Mouse (Mus musculus) spleen, postnatal 10 days (tissue): ENCODE measurements around the gene Ryr2.
"Not testable (repeated sequence)": the region's sequence is repeated elsewhere in the genome, so short reads cannot be mapped to it uniquely, and the experiment has no call there.

Source experiments
- DNase-seq, 2 experiments: peaks; one replicate each; pipeline ENCODE4 v3.0.0; 2021 to 2022; ENCODE audit warnings: low spot score in 2 of 2

Ryr2 gene

DNA sequence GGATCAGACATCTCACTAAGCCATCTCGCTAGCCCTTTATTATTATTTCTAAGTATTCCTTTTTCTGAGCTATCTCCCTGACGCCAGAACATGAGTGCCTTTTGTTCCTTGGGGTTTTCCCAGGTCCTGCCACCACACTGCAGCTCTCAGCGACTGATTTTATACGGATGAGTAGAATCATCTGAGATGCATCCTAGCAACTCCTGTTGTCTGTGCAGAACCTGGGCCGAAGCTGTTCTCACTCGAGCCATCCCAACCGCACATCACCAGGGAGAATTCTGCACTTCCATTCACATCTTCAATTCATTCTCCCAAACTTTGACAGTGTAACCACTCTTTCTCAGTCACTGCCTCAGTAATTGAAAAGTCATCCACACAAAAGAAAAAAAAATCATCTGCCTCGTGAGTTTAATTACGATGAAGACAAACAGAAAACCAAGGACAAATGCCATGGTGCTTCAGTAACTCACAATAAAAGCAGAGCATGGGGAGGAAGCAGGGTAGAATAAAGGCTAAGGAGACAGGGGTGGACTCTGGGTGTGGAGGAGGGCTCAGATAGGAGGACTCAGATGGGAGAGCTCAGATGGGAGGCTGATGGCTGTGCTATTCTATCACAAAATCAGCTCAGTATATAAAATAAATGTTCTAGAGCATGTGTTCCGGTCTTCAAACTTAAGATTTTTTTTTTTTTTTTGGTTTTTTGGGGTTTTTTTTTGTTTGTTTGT is 226.1 kb downstream of the Ryr2 start:
- no peak for DNase-seq

DNA sequence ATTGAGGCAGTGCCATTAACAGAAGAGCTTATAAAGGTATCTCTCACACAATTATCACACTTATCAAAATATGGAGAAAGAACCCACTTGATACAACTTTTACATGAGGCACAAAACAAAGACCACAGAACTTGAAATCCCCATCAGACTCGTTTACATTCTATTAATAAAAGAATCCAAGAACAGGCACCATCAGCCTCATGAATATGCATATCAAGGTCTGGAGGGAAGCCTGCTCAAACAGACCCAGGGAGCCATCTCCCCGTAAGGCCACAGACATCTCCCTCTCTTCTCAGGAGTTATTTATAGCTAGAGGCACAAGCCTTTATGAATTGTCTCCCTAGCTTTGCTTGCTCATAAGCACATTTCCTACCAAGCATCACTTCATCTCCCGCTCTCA is 227.7 kb downstream of the Ryr2 start:
- no peak for DNase-seq

DNA sequence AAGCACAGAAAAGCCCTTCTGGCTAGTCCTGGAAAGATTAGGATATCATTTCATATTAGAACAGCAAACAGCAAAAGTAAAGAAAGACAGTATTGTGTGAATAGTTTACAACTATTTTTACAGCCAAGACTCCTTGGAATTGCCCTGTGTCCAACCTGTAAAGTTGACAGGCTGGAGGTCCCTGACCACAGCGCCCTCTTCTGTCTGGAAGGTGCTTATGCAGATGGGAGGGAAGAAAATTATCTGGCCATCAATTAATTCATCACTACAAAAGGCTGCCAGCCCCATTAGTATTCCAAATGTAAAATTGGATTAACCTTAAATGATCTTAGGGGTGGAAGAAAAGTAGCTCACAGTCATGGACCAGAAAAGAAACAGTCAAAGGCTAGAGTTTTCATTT is 231.9 kb downstream of the Ryr2 start:
- DNase-seq = no peak

DNA sequence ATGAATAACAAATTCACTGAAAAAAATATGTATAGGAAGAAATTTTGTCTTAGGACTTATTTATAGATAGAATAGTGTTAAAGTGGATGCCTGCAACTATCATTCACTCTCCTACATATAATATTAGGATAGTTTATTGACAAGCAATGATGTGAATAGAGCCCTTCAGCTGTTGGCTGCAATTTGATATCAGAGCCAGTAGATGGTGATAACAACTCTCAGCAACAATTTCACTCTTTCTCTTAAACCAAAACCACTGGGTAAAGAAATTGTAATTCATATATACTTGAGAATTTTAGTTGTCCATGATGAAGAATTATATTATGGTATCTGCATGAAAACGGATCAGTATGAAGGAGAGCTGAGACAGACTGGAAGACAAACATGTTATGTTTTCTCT is 236.8 kb downstream of the Ryr2 start:
- no peak for DNase-seq

DNA sequence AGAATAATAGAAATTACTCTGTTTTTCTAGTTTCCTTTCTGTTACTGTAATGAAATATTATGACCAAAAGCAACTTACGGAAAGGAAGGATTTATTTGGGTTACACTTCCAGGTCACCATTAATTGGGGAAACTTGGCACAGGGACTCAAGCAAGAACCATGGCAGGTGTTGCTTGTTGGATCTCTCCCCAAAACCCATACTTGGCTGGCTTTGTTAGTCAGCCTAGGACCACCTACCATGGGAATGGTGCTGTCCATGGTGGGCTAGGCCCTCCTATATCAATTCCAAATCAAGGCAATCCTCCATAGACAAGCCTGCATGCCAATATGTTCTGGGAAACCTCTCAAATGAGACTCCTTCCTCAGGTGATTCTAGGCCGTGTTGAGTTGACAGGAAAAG is 237.3 kb downstream of the Ryr2 start:
- DNase-seq = no peak

DNA sequence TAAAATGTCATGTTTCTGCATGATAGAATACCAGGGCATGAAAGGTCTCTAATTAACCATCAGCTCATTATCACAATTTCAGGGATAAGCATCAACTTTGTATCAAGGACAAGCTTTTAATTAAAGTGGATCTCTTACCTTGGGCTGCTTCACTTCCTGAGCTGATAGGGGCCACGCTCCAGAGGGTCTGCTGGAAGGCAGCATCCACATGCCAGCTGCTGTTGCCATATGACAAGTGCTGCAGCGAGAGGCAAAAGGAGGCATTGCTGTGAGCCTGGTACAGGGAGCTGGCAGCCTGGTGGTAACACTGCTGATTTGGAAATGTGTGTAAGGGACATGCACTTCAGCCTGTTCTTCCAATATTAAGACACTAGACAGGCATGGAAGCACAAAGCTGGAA is 237.8 kb downstream of the Ryr2 start:
- DNase-seq = no peak

DNA sequence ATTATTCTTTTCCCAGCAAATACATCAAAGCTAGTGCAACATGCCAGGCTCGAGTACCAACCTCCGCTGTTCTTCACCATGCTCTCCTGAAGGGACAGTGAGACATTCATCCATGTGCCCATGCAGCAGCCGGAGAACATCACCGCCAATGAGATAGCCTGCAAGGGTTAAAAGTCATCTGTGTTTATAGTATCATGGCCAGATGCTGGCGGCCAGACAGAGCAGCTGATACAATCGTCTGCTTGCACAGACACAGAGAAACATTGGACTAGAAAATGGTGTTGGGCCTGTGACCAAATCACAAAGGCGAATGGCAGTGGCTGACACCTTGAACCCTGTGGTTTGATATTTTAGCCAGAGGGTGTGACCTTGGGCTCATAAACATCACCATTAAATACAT is 238.7 kb downstream of the Ryr2 start:
- DNase-seq = no peak

DNA sequence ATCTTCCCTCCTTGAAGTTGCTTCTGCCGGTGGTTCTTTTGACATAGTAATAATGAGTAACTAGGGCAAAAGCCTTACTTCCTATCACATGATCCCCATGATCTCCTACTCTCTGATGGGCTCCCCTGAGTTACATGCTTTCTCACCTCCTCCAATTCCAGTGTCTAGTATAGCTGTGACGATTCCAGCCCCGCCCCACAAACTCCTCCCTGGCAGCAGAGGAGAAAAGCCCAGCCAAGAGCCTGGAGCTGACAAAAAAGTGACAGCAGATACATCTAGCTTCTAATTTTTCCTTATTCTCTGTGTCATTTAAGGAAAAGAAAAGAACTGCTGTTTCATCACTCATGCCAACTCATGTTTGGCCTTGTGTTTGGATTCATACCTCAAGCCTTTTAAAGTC is 241.5 kb downstream of the Ryr2 start:
- DNase-seq = no peak

DNA sequence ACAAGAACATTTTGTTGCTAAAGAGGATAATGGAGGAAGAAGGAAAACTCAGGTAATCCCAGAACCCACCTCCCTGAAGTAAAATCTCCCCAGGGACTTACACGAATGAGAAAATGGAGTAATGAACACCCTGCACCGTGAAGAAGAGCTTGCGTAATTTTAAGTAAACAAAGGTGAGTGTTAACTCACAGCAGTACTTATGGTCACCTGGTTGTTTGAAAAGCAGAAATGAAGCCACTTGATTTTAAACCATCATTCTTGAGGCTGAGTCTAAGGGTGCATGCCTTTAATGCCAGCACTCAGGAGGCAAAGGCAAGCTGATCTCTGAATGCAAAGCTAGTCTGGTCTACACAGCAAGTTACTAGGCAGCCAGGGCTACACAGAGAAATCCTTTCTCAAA is 255.1 kb downstream of the Ryr2 start:
- DNase-seq = no peak

DNA sequence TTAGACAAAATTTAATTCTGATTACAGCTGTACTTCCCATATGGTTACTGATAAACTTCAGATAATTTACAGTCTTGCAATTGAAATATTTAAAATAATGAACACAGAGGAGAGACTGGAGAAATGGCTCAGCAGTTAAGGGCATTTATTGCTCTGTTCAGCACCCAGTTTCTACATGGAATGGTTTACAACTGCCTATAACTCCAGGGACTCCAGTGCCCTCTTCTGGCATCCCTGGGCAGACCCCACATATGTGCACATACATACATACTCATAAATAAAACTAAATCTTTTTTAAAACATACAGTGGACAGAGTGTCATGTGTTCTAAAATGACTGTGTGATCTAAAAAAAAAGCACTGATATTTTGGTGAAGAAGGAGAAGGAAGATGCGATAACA is 262.9 kb downstream of the Ryr2 start:
- no peak for DNase-seq

DNA sequence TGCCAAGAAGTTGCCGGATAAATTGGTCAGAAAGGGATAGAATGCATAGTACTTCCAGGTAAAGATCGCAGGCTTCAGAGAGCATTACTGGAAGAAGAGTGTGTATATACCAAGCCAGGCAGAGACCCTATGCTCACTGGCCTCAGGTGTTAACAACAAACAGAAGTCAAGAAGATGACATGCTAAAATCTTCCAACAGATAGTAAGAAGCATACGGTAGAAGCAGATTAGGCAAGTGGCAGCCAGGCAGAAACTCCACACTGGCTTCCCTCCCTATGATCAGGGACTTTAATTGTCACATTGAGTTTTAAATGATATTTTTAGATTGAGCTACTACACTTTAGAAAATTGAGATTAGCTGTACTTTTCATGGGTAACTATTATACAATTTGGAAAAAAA is 268.9 kb downstream of the Ryr2 start:
- no peak for DNase-seq

DNA sequence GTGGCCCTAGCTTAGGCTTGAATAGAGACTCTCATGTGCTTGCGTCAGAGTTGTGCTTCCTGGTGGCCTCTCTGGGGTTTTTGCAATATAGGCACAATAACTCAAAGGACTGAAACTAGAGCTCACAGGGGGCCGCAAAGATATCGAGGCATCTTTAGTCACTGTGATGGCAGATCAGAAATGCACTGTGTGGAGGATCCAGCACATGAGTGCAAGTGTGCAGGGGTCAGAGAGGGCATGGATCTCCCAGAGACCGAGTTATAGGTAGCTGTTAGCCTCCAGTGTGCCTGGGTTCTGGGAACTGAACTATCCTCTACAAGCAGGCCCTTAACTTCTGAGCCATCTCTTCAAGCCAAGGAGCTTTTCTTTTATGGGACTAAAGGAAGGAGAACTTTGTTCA is 269.6 kb downstream of the Ryr2 start:
- no peak for DNase-seq

DNA sequence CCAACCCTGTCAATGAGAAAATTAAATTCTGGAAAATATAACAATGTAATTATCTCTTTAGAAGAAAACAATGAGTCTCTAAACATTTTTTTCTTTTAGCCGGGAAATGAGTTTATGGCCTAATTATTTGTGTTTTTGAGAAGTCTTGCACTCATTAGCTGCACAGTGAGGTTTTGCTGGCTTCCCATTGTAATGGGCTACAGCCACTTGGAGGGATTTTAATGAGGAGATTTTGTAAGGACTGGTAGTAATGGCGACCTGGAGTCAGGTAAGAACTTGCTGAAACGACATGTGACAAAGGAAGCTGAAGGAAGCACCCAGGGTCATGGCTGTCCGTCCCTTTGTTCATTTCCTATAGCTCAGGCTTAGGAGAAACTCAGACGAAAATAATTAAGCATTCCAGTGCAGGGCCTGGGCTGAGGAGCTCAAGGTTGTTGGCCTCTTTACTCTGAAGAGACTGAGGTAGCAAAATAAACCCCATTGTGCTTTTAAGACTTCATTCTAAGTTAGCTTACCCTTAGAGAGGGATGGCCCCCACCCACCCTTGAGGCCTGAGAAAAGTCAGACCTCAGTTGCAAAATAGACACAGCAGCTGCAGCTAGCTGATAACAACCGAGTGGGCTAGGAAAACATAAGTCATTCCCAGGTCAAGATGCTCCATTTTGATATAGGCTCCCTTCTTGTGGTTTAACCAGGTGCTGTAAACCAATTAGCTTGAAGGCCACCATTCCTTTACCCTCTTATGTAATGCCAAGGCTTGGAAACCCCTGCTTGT is 270.3 kb downstream of the Ryr2 start:
- peak in 1 of 2 experiments; percentile 14 for DNase-seq

DNA sequence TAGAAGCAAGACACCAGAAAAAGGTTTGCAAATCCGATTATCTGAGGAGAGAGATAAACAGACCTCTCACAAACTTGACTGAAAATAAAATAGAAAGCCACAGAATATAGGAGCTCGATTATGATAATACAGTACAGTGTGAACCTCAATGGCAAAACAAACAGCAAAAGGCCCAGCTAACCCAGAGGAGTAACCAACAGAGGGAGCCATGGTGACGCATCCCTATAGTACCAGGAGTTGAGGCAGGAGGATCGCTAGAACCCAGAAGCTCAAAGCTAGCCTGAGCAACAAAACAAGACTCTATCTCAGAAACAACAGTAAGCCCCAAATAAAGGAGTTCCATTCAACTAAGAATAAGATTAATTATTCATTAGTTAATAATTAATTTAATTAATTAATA is 275.5 kb downstream of the Ryr2 start:
- no peak for DNase-seq

DNA sequence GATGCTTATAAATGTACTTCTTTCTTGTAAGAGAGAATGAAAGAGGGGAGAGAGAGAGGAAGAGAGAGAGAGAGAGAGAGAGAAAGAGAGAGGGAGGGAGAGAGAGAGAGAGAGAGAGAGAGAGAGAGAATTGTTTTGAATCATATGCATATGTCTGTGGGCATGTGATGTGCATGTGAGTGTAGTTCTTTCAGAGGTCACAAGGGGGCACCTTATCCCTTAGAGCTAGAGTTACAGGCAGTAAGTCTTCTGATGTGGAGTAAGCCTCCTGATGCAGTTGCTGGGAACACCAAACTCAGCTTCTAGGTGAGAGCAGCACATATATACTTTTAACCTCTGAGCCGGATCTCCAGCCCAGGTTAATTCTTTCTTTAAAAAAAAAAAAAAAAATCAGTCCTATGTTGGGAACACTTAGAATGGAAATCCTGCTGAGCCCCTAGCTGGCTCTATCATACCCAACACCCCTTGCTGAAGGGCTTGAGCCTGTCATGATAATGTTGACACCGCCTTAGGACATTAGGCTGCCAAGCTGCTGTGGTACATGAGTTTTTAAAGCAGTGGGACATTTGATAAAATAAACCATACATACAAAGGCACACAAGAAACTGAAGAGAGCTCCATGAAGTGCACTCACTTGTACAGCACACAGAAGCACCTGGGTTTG is 281.1 kb downstream of the Ryr2 start:
- DNase-seq = no peak

DNA sequence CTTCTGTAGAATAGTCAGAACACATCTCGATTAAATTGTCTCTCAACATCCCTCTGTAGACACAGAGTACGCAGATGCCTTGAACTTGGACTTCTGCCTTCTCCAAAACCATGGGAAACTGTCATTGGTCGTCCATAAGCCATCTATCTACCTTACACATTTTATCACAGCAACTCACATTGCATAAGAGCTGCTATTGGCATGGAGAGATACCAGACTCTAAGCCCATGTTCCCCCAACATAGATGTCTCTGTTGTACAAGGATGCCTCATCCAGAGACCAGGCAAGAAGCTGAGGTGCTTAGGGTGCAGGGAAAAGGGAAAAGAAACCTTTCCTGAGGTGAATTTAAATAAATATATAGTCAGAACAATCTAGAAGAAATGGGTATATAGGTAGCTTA is 288.0 kb downstream of the Ryr2 start:
- no peak for DNase-seq

DNA sequence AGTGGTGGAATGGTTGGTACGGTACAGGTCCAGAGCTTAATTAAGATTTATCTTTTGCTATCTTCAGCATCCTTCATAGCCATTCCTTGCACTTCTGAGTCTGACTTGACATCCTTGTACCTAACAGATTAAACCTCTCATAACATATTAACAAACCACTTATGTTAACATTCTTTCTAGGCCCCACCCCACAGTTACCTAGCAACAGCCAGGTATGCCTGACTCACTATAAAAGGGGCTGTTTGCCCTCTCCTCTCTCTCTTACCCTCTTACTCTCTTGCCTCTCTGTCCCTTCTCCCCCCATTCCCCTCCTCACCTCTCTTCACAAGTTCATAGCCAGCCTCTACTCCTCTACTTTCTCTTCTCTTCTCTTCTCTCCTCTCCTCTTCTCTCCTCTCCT is 297.4 kb downstream of the Ryr2 start:
- not testable (repeated sequence) for DNase-seq

DNA sequence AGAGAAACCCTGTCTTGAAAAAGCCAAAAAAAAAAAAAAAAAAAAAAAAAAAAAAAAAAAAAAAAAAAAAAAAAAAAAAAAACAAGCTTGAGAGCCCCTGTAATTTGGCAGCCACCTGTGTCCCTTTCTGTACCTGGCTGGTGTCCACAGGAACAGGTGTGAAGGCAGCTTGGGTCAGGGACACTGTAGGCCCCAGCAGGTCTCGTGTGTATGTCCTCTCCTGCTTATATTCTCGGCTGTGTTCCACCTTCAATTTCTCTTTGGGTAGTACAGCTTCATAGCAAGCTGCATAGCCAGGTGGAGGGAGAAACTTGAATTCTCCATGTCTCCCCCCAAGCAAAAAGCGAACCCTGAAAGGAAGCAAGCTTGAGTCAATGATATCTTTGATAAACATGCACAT is 314.2 kb downstream of the Ryr2 start:
- DNase-seq = no peak

DNA sequence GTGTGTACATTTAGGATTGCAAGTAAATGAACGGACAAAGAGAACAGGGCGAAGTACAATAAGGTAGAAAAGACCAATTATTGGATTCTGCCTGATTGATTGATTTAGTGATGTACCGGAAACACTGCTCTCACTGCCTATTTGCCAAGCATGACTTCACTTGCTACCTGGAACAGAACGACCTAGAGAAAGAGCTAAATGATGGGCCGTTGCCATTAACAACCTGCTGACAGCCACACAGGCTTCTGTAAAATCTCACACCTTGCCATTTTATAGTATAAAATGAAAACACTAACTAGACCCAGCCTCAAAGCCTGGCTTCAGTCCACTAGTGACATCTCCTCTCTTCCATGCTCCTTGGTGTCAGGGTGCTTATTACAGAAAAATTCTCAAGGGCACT is 316.2 kb downstream of the Ryr2 start:
- no peak for DNase-seq

DNA sequence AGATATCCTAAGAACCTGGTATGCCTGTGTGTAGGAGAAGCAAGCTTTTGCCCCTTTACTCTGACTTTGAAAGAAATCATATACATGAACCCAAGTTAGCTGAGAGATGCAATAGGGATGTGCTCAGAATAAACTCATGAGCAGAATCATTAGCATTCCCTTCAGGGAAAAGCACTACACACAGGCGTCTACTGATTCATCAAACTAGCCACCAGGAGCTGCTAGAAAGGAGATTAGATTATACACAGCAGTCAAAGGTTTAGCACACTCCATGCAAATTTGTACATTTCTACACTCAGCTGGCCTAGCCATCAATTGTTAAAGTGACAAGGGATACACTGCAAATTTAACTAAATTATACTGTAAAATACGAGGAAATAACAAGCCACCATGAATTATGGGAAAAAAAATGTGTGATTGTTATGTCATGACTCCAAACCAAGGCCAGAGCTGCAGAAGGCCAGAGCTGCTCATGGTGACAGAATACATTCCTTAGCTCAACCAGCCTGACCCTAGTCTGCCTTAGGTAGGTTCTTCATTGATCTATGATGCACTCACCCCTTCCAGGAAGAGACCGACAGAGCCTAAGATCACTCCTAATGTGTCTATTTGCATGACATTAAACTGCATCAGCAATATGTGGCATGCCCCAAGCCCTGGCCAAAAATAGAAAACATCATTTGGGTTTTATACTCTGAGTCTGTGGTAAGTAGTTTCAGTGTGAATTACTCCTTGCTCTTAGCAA is 324.2 kb downstream of the Ryr2 start:
- no peak for DNase-seq

DNA sequence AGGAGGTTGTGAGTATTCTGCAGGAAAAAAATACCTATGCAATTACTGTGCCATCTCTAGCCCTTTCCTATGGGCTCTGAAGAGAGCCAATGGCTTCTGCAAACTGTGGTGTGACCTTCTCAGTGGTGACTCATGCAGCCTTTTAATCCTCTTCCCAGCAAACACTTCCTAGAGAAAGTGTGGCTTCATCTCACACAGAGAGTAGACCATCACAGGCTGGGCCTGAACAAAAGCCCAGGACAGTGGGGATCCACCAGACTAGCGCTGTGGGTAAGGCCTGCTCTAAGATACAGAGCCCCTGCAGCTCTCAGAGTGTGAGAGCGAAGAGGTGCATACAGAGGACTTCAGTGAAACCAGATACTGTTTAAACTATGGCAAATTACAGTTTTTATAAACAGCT is 325.7 kb downstream of the Ryr2 start:
- no peak for DNase-seq

DNA sequence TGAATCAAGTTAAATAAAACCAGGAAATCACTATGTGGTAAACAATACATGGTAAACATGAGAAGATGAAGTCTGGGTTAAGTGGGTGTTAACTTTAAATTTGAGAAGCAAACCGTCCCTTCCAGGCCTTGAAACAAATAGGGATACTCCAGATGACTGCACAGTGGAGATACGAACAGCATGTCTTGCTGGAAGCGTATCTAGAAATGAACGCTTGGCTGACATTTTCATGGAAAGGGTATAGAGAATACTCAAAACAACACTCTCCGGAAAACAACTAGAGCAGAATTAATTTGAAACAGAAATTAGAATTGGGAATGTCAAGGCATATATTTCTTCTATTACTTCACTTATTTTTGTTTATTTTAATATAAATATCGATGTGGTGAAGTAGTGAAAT is 329.0 kb downstream of the Ryr2 start:
- no peak for DNase-seq
